Mouse (Mus musculus) brain, embryonic 18.5 days (tissue): ENCODE results near the gene Slc22a29.
"Not testable (repeated sequence)": the region's sequence is repeated elsewhere in the genome, so short reads cannot be mapped to it uniquely, and the experiment has no call there.

Experiments used
- DNase-seq: peaks from one replicate; pipeline ENCODE4 v3.0.0-alpha.2; 2012; ENCODE audit warnings: low read depth, low spot score

Slc22a29 gene

DNA sequence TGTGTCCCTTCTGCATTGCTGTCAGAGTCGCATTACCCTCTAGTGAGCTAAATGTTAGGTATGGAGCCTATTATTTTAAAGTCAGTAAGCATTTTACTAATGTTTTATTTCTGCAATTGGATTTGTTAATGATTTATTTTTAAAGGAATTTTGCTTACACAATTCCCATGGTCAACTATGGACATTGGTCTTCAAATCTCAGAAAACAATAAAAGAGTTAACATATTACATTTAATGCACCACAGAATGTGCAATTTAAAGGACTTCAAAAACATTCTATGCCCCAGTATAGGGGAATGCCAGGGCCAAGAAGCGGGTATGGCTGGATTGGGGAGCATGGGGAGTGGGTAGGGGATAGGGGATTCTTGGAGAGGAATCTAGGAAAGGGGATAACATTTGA, at the start of gene Slc22a29:
Slc22a29 (minus strand) TSS at position 101 of the 400 bp plus-strand sequence.
- DNase-seq = no peak

DNA sequence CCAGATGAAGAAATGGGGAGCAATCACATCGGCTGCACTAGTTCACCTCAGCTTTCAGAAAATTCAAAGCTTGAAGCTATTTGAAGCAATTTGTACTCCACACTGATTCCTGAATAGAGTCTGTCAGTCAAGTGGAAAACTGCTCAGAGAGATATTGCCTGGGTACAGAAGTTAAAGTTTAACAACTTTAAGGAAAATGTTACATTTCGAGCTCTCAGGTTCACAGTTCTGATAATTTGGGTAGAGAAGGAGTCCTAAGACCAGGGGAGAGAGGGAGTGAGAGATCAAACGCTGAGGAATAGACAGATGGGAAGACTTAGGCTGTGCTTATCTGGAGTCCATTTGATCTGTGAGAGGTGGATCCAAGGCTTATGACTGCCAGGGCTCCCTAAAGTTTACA, 46.6 kb upstream of the Slc22a29 start:
- DNase-seq = no peak

DNA sequence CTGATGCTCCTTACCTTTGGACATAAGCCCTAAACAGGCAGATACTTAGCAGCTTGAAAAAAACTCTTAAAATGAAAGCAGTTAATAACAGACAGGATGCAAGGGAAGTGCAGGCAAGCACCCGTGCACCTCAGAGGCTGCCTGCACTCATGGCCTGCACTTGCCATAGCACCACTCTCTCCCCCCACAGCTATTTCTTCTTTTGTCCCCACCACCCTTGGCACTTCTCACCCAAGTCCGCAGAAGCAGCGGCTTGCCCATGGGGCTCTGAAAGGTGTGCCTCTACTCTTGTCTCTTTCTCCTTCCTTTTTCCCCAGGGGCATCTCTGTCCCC, 34.0 kb upstream of the Slc22a29 start:
- no peak for DNase-seq

DNA sequence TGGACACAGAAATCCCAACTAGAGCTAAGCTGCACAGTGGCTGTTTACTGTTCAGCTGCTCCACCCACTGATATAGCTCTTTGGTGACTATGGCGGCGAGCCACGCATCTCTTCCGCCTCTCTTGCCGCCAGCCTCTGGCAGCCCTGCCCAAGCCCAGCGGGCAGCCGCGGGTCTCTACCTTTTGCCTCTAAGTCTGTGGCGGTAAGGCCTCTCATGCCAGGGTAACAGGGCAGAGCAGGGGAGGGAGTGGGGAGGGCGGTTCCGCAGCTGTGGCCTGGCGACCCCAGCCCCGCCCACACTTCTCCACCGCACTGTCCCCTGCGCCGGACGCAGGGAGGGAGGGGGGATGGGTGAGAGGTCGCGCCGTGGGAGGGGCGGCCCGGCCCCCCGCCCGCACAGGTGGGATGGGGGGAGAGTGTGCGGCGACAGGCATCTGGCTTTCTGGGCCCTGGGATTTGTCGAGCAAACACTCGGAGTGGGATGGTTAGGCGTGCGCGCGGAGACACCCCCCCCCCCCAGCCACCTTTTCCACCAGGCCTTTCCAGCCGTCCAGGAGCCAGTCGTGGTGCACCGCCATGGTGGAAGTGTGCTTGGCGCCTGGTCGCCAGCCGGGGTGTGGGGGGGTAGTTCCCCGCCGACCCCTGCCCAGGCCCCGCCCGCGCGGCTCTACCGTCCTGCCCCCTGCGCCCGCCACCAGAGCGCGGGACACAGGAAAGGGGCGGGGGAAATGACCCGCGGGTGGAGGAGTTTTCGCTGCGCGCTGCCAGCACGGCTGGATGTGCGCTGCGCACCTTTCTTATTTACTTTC, 33.4 kb upstream of the Slc22a29 start:
- DNase-seq = no peak

DNA sequence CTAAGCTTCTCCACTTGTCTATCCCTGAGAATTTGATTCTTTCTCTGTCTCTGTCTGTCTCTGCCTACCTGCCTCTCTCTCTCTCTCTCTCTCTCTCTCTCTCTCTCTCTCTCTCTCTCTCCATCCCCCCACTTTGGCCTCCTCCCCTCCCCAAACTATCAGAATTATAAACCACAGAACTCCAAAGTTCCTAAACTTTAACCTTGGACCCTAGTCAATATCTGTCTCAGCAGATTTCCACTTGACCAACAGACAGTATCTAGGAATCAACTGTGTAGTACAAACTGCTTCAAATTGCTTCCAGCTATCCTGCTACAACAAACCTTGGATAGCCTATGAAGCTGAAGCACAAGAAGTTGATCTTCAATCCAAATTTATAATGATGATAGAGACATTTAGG, 10.2 kb upstream of the Slc22a29 start:
- DNase-seq = no peak

DNA sequence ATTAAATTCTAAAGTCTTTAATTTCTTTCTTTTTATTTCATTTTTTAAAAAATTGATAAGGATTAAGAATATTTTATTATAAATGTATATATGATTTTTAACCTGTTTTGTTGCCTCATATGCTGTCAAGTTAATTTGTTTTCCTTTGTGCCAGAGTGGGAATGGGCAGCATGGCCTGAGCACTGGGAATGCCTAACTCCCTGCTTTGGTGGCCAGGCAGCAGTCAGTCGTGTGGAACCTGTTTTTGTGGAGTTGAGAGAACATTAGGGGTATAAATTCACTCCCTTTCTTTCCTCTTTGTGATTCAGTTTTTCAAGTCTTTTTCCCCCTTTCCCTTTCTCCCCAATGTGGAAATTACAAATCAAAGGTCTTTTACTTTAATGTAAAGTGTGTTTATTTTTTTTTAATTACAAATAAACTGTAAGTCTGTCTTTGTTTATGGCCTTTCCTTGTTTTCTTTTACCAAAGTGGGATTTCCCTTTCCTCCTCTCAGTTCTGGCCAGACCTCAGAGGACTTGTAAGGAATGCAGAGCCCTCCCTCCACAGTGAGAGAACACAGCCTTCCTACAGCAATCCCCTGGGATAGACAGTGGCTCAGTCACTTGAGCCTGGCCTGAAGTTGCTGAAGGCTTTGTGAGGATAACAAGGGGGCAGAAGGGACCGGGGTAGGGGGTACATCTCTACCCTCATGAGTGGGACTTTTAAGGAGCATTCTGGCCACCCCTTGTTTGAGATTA, 69.7 kb downstream of the Slc22a29 start:
- DNase-seq = no peak

DNA sequence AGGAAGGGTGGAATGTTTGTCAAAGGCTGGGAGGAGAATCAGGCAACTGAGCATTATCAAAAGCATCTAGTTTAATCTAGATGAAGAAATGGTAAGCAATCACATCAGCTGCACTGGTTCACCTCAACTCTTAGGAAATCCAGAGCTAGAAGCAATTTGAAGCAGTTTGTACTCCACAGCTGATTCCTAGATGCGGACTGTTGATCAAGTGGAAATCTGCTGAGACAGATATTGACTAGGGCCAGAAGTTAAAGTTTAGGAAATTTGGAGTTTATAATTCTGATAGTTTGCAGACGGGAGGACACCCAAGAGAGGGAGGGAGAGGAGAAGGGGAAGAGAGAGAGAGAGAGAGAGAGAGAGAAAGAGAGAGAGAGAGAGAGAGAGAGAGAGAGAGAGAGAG, 76.0 kb downstream of the Slc22a29 start:
- not testable (repeated sequence) for DNase-seq

DNA sequence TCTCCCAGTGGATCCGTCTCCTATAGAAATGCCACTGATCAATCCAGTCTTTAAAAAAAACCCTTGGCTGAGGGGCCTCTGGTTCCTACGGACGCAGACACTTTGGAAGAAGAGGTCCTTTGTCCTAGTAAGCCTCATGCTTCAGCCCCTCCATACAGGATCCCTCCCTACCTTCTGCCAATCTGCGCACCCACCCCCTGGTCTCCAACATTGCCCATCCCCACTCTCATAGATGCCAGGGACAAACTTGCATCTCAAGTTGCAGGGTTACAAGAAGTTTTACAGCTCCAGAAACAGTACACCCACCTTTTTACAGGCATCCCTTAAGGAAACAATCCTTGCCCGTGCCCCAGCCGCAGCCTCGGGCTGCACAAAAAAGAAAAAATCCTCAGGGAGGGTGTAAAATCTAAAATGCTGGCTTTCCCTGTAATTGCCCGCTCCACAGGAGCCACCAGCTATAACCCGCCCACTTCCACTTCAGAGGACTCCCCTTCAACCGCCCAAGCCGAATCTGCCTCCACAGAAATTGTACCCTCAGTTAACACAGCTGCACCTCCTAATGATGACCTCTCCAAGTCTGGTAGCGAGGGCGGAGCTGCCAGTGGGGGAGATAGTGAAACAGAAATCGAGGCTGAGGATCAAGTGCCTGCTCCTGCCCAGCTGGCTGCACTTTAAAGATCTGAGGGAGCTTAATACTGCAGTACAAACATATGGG, 84.4 kb downstream of the Slc22a29 start:
- DNase-seq = not testable (repeated sequence)

DNA sequence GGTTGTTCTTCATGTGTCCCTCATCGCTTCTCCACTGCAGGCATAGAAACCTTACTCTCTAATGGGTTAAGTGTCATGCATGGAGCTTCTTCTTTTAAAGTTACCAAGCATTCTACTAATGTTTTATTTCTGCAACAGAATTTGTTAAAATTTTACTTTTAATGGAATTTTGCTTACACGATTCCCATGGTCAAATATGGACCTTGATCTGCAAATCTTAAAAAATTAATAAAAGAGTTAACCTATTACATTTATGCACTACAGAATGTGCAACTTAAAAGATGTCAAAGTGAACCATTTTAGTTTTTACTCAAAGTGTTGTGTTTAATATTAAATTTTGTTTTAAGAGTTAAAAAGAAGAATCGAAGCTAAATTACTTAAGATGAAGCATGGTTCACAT, 86.8 kb downstream of the Slc22a29 start, which contains the start of gene Slc22a28:
Slc22a28 (minus strand) TSS at position 102 of the 400 bp plus-strand sequence.
- not testable (repeated sequence) for DNase-seq
